8 mouse cellular contexts compared by ENCODE assay signal in the genomic region with DNA sequence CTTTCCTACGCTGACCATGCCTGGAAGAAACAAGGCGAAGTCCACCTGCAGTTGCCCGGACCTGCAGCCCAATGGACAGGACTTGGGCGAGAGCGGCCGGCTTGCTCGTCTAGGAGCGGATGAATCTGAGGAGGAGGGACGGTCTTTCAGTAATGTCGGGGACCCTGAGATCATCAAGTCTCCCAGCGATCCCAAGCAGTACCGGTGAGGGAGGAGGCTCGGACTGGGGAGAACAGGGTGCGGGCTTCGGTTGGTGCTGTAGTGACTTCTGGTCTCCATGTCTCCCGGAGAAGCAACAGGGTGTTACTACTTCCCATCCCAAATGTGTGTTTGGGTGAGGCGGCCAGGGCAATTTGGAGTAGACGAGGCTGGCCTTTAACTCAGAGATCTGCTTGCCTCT. TPM values are rescaled to one million over a fixed set of nuclear protein-coding genes. Genes with fewer than 3 reads are reported as not detected.
DNase-seq lines count a peak whose midpoint lies in the region; ATAC-seq and TF ChIP-seq lines count a peak whose summit lies in the region.

No protein-coding gene starts in this region.

- H3K4me2 ChIP-seq in heart, postnatal 0 days (ENCODE audit: low read depth, low read length): peak overlapping the region; percentile 84

- no peaks in the 10 kb centered on the region for H3K9me3 ChIP-seq in heart, postnatal 0 days (replicated peaks; ENCODE audit: control insufficient read depth, low read length)

- no peak for TF ChIP-seq EP300 in heart, postnatal 0 days (IDR thresholded peaks at IDR 0.05; ENCODE audit: low read depth)

- H3K27me3 ChIP-seq in heart, postnatal 0 days (ENCODE audit: control insufficient read depth, insufficient read depth, low read length): no peaks in the 10 kb centered on the region

- H3K27ac ChIP-seq in heart, postnatal 0 days (ENCODE audit: low read depth): peak overlapping the region; percentile 93
- peak overlapping the region; percentile 81 for H3K27ac ChIP-seq in macrophage

- peak overlapping the region; percentile 72 for H3K4me3 ChIP-seq in heart, postnatal 0 days (ENCODE audit: low read depth, low read length)
- peak overlapping the region; percentile 98 for H3K4me3 ChIP-seq in macrophage (ENCODE audit: inconsistent target)

- peaks cover 53% of the 10 kb centered on the region for H3K79me2 ChIP-seq in macrophage (ENCODE audit: inconsistent target)

- H3K9ac ChIP-seq in heart, postnatal 0 days (replicated peaks; ENCODE audit: low read depth, low read length): peak overlapping the region; percentile 84

- H3K4me1 ChIP-seq in heart, postnatal 0 days (ENCODE audit: control insufficient read depth, insufficient read depth): peaks cover 9% of the 10 kb centered on the region

- TF ChIP-seq CTCF in heart, postnatal 0 days (IDR thresholded peaks at IDR 0.05; ENCODE audit: low read depth): no peak

- peak; percentile 2 for ATAC-seq in heart, postnatal 0 days (ENCODE audit: insufficient read depth, low read depth)

- H3K36me3 ChIP-seq in heart, postnatal 0 days (replicated peaks; ENCODE audit: control insufficient read depth, insufficient read depth, low read length): no peaks in the 10 kb centered on the region
- no peaks in the 10 kb centered on the region for H3K36me3 ChIP-seq in macrophage (ENCODE audit: inconsistent target)

- DNase-seq in layer of hippocampus, adult 18-20 months (ENCODE audit: low spot score in 2 of 2): peak; percentile 7 to 18
- no peak for DNase-seq in layer of hippocampus, postnatal 36 days
- DNase-seq in c-Kit-negative CD71-positive TER-119-positive erythroid progenitor cells, embryonic 14.5 days (ENCODE audit: low read depth, low spot score): peak; percentile 36
- no peak for DNase-seq in heart, postnatal 0 days (ENCODE audit: low spot score)
- no peak for DNase-seq in urinary bladder, postnatal 25 days (ENCODE audit: low spot score)
- no peak for DNase-seq in spleen, postnatal 10 days (ENCODE audit: low spot score in 2 of 2)
- no peak for DNase-seq in embryo, embryonic 9.5 days (ENCODE audit: extremely low spot score)

- under 1% methylated on average over 18 of the region's 18 CpGs for WGBS in heart, postnatal 0 days
- WGBS in macrophage (ENCODE audit: missing documents): under 1% methylated on average over 18 of the region's 18 CpGs

RNA-seq across cellular contexts. Expression of gene Nrd1, which starts 0.5 kb away (rescaled TPM):
- total RNA-seq in layer of hippocampus, adult 18-20 months (2021): 100 to 1,000 TPM; 112 to 118 TPM
- total RNA-seq in layer of hippocampus, postnatal 36 days (2021): 100 to 1,000 TPM; 119 to 133 TPM
- total RNA-seq in heart, postnatal 0 days (2014; rRNA removed; ENCODE audit: low replicate concordance): 26.1 and 63.5 TPM in 2 replicates
- 32.6 and 35.0 TPM in 2 replicates for polyA plus RNA-seq in heart, postnatal 0 days (2015; fragmentation: Nextera tagmentation; extraction: Ambion mirVana)
- total RNA-seq in macrophage (2018; cell fraction: chromatin; rRNA removed): 100 to 1,000 TPM; 179 to 386 (median 297) TPM
- total RNA-seq in macrophage (2018; cell fraction: cytosol; rRNA removed): 10 to 100 TPM; 58.9 to 88.2 (median 70.6) TPM
- total RNA-seq in macrophage (2018; cell fraction: nucleus; rRNA removed): 100 to 1,000 TPM; 103 to 240 (median 158) TPM
- polyA plus RNA-seq in macrophage (2018): 63.9 to 251 TPM (median 84.8 TPM) in 3 replicates

Comparison
In these comparisons a context has a peak if more than half of its experiments do, and no peak if none do; other contexts are left out.
1. DNase-seq: peak in layer of hippocampus, adult 18-20 months (2 of 2) and c-Kit-negative CD71-positive TER-119-positive erythroid progenitor cells, embryonic 14.5 days (single experiment); none in layer of hippocampus, postnatal 36 days (0 of 2), heart, postnatal 0 days (single experiment), urinary bladder, postnatal 25 days (single experiment), spleen, postnatal 10 days (0 of 2) and embryo, embryonic 9.5 days (single experiment).